Mouse (Mus musculus): ENCODE measurements around the gene Gm10300. TPM values are rescaled to one million over a fixed set of nuclear protein-coding genes. Genes with fewer than 3 reads are reported as not detected.

Gene Gm10300
- polyA plus RNA-seq, 1 experiment from 2014 or later: 0.18 TPM

- no peaks in the 10 kb centered on the region for H3K36me3 ChIP-seq (ENCODE audit: insufficient read depth, low read length)
- DNase-seq (ENCODE audit: low spot score): no peak
- no peak overlapping the region for H3K4me2 ChIP-seq (replicated peaks; ENCODE audit: low read depth, low read length)
- TF ChIP-seq CTCF (IDR thresholded peaks at IDR 0.05) (no peak), EP300 (IDR thresholded peaks at IDR 0.05) (no peak)
- no peak overlapping the region for H3K9ac ChIP-seq (replicated peaks; ENCODE audit: low read depth)
- no peak overlapping the region for H3K27ac ChIP-seq (ENCODE audit: low read length)
- no peaks in the 10 kb centered on the region for H3K4me1 ChIP-seq (ENCODE audit: insufficient read depth, low read depth, low read length)
- no peak for ATAC-seq
- no peak overlapping the region for H3K4me3 ChIP-seq (ENCODE audit: low read depth, low read length)
- H3K27me3 ChIP-seq (replicated peaks; ENCODE audit: insufficient read depth, low read length): no peaks in the 10 kb centered on the region
- 65% methylated on average over 1 of the region's 1 CpGs for WGBS
- H3K9me3 ChIP-seq (ENCODE audit: low read length): no peaks in the 10 kb centered on the region
Observed at GRCm38 (mm10) chr4:132123166-132123565, 48.7 kb downstream of the Gm10300 start.

Other genes starting within 250 kb of the Gm10300 start
- 8.5 and 9.3 TPM in 2 replicates for gene Ptpru, start 236.4 kb upstream of the Gm10300 start, polyA plus RNA-seq (2015; fragmentation: Nextera tagmentation; extraction: Ambion mirVana)
- 20.6 and 21.2 TPM in 2 replicates for gene Mecr, start 231.2 kb upstream of the Gm10300 start, polyA plus RNA-seq (2015; fragmentation: Nextera tagmentation; extraction: Ambion mirVana)
- gene Srsf4, start 201.1 kb upstream of the Gm10300 start, polyA plus RNA-seq (2015; fragmentation: Nextera tagmentation; extraction: Ambion mirVana): 62.6 TPM in 2 replicates
- gene Tmem200b, start 152.9 kb upstream of the Gm10300 start, polyA plus RNA-seq (2015; fragmentation: Nextera tagmentation; extraction: Ambion mirVana): 1.3 and 1.8 TPM in 2 replicates
- 29.9 and 32.5 TPM in 2 replicates for gene Epb41, start 624 bp downstream of the Gm10300 start, polyA plus RNA-seq (2015; fragmentation: Nextera tagmentation; extraction: Ambion mirVana)
- not detected in 2 replicates for gene Oprd1, start 69.8 kb downstream of the Gm10300 start, polyA plus RNA-seq (2015; fragmentation: Nextera tagmentation; extraction: Ambion mirVana)
- 55.3 and 60.4 TPM in 2 replicates for gene Ythdf2, start 137.6 kb downstream of the Gm10300 start, polyA plus RNA-seq (2015; fragmentation: Nextera tagmentation; extraction: Ambion mirVana)
- gene Gmeb1, start 186.9 kb downstream of the Gm10300 start, polyA plus RNA-seq (2015; fragmentation: Nextera tagmentation; extraction: Ambion mirVana): 17.0 and 23.6 TPM in 2 replicates
- 32.1 and 39.7 TPM in 2 replicates for gene Taf12, start 199.7 kb downstream of the Gm10300 start, polyA plus RNA-seq (2015; fragmentation: Nextera tagmentation; extraction: Ambion mirVana)
- 2.3 and 3.1 TPM in 2 replicates for gene Rab42, start 228.7 kb downstream of the Gm10300 start, polyA plus RNA-seq (2015; fragmentation: Nextera tagmentation; extraction: Ambion mirVana)

All from lung, postnatal 0 days (tissue).